Mouse (Mus musculus): ENCODE measurements at regions not wholly inside any gene's neighbourhood (a gene's known extent, or its start where the extent isn't known, plus 50 kb on each side); places are given as distances from the start of the nearest gene placed in this dataset.

DNA sequence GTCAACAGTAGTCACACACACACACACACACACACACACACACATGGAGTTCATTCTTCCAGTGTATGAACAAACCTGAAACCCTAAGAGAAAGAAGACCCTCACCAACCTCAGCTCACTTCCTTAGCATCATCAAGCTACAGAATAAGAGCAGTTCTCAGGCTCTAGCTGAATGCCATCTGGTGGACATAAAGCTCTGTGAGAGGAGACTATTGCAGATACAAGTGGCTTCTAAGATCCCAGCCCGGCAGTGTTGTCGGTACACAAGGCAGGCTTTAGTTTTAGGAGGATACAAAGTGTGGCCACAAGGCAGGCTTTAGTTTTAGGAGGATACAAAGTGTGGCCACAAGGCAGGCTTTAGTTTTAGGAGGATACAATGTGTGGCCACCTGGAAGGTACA is 96.3 kb upstream of the Gm6657 start:
- DNase-seq (ENCODE audit: low read depth, low spot score): no peak
- no peak overlapping the region for H3K27ac ChIP-seq (ENCODE audit: insufficient read depth, low read depth, low read length, poor library complexity, severe bottlenecking)
- no peaks in the 10 kb centered on the region for H3K9me3 ChIP-seq (ENCODE audit: control insufficient read depth, insufficient read depth, low read depth, low read length)
- H3K9ac ChIP-seq (ENCODE audit: insufficient read depth, low read depth, low read length, poor library complexity, severe bottlenecking): no peak overlapping the region
- TF ChIP-seq HCFC1 (IDR thresholded peaks at IDR 0.05; ENCODE audit: borderline replicate concordance, insufficient read depth, low read length): no peak
- no peak for TF ChIP-seq MAFK (IDR thresholded peaks at IDR 0.05; ENCODE audit: insufficient read depth, low read depth, low read length)
- TF ChIP-seq ZC3H11A (IDR thresholded peaks at IDR 0.05; ENCODE audit: borderline replicate concordance, low read depth, low read length): no peak
- TF ChIP-seq ZNF384 (IDR thresholded peaks at IDR 0.05; ENCODE audit: low read depth, low read length): no peak
- TF ChIP-seq CHD2 (IDR thresholded peaks at IDR 0.05; ENCODE audit: low read depth, low read length): no peak
- no peak overlapping the region for H3K4me3 ChIP-seq (ENCODE audit: insufficient read depth in 1 of 2, low read depth in 1 of 2, low read length in 2 of 2, poor library complexity in 1 of 2, severe bottlenecking in 1 of 2)
- H3K36me3 ChIP-seq (ENCODE audit: control insufficient read depth, insufficient read depth, low read length, poor library complexity, severe bottlenecking): no peaks in the 10 kb centered on the region
- in situ Hi-C loops (cut with MboI; ENCODE audit: low sequenced_read_pairs in 2 of 2, unreplicated experiment in 2 of 2): no loop called here
- H3K4me1 ChIP-seq (ENCODE audit: control insufficient read depth in 2 of 2, insufficient read depth in 2 of 2, low read length in 2 of 2, poor library complexity in 1 of 2): no peaks in the 10 kb centered on the region

DNA sequence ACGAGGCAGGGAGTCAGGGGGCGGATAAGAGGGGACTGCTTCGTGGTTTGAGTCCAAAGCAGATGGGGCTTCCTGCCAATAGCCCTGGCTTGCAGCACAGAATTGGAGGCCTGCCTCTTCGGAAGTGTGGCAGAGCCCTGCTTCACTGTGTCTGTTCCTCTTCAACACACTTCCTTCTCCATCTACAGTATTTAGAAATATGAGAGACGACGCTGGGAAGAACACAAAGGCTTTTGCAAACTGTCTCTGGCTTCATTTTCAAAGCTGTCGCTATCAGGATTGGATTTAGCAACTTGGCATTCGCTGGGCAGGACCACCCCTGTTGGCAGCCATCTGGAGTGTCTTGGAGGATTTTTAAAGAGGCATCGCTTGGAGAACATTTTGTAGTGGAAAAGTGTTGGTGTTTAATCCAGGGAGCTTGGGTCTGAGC is 95.3 kb upstream of the Gm6657 start:
- no peaks in the 10 kb centered on the region for H3K9me3 ChIP-seq (ENCODE audit: control insufficient read depth, insufficient read depth, low read depth, low read length)
- no peak overlapping the region for H3K9ac ChIP-seq (ENCODE audit: insufficient read depth, low read depth, low read length, poor library complexity, severe bottlenecking)
- H3K4me3 ChIP-seq (ENCODE audit: insufficient read depth in 1 of 2, low read depth in 1 of 2, low read length in 2 of 2, poor library complexity in 1 of 2, severe bottlenecking in 1 of 2): no peak overlapping the region
- in situ Hi-C loops (cut with MboI; ENCODE audit: low sequenced_read_pairs in 2 of 2, unreplicated experiment in 2 of 2): no loop called here
- H3K4me1 ChIP-seq (ENCODE audit: control insufficient read depth in 2 of 2, insufficient read depth in 2 of 2, low read length in 2 of 2, poor library complexity in 1 of 2): no peaks in the 10 kb centered on the region
- no peak for DNase-seq (ENCODE audit: low read depth, low spot score)
- no peak overlapping the region for H3K27ac ChIP-seq (ENCODE audit: insufficient read depth, low read depth, low read length, poor library complexity, severe bottlenecking)
- no peaks in the 10 kb centered on the region for H3K36me3 ChIP-seq (ENCODE audit: control insufficient read depth, insufficient read depth, low read length, poor library complexity, severe bottlenecking)
- no peak for TF ChIP-seq ZNF384 (IDR thresholded peaks at IDR 0.05; ENCODE audit: low read depth, low read length)
- no peak for TF ChIP-seq ZC3H11A (IDR thresholded peaks at IDR 0.05; ENCODE audit: borderline replicate concordance, low read depth, low read length)
- TF ChIP-seq MAFK (IDR thresholded peaks at IDR 0.05; ENCODE audit: insufficient read depth, low read depth, low read length): no peak
- no peak for TF ChIP-seq HCFC1 (IDR thresholded peaks at IDR 0.05; ENCODE audit: borderline replicate concordance, insufficient read depth, low read length)
- TF ChIP-seq CHD2 (IDR thresholded peaks at IDR 0.05; ENCODE audit: low read depth, low read length): no peak

DNA sequence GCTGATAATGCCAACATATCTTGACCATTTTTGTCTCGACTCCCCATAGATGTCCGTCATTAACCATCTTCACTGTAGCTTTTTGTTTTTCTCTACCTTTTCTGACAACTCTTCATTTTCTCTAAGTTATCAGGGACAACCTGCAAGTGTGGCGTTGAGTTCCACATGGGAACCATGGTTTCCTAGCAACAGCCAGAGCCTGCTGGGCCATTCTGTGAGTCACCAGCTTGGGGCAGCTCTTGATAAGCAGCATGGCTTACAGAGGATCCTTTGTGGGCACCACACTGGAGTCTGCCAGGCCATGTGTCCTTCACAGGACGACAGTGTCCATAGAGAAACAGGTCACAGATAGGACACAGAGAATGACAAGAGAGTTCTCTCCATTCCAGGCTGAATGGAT is 94.3 kb upstream of the Gm6657 start:
- no peak overlapping the region for H3K9ac ChIP-seq (ENCODE audit: insufficient read depth, low read depth, low read length, poor library complexity, severe bottlenecking)
- no peak overlapping the region for H3K27ac ChIP-seq (ENCODE audit: insufficient read depth, low read depth, low read length, poor library complexity, severe bottlenecking)
- TF ChIP-seq ZNF384 (IDR thresholded peaks at IDR 0.05; ENCODE audit: low read depth, low read length) (0 out of 2 replicates have a peak, but pooled peaks have one; percentile 3), ZC3H11A (IDR thresholded peaks at IDR 0.05; ENCODE audit: borderline replicate concordance, low read depth, low read length) (no peak)
- in situ Hi-C loops (cut with MboI; ENCODE audit: low sequenced_read_pairs in 2 of 2, unreplicated experiment in 2 of 2): no loop called here
- no peaks in the 10 kb centered on the region for H3K36me3 ChIP-seq (ENCODE audit: control insufficient read depth, insufficient read depth, low read length, poor library complexity, severe bottlenecking)
- no peak for DNase-seq (ENCODE audit: low read depth, low spot score)
- H3K9me3 ChIP-seq (ENCODE audit: control insufficient read depth, insufficient read depth, low read depth, low read length): no peaks in the 10 kb centered on the region
- no peaks in the 10 kb centered on the region for H3K4me1 ChIP-seq (ENCODE audit: control insufficient read depth in 2 of 2, insufficient read depth in 2 of 2, low read length in 2 of 2, poor library complexity in 1 of 2)
- H3K4me3 ChIP-seq (ENCODE audit: insufficient read depth in 1 of 2, low read depth in 1 of 2, low read length in 2 of 2, poor library complexity in 1 of 2, severe bottlenecking in 1 of 2): no peak overlapping the region

DNA sequence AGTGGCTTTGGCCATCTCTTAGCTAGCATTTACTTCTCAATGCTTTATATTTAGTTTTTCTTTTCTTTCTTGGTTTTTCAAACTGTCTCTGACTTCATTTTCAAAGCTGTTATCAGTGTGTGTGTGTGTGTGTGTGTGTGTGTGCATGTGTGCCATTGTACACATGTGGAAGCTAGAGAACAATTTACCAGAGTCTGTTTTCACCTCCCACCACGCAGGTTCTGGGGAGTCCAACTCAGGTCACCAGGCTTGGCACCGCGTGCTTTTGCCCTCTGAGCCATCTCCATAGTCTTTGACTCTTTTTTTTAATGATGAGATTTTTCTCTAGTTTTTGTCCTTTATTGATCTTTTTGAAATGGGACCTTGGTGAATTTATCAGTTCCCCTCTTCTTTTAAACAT is 93.3 kb upstream of the Gm6657 start:
- Histone ChIP-seq H3K9ac (ENCODE audit: insufficient read depth, low read depth, low read length, poor library complexity, severe bottlenecking) (no peak overlapping the region), H3K27ac (ENCODE audit: insufficient read depth, low read depth, low read length, poor library complexity, severe bottlenecking) (no peak overlapping the region), H3K9me3 (ENCODE audit: control insufficient read depth, insufficient read depth, low read depth, low read length) (no peaks in the 10 kb centered on the region), H3K4me1 (ENCODE audit: control insufficient read depth in 2 of 2, insufficient read depth in 2 of 2, low read length in 2 of 2, poor library complexity in 1 of 2) (no peaks in the 10 kb centered on the region), H3K36me3 (ENCODE audit: control insufficient read depth, insufficient read depth, low read length, poor library complexity, severe bottlenecking) (no peaks in the 10 kb centered on the region), H3K4me3 (ENCODE audit: insufficient read depth in 1 of 2, low read depth in 1 of 2, low read length in 2 of 2, poor library complexity in 1 of 2, severe bottlenecking in 1 of 2) (no peak overlapping the region)
- DNase-seq (ENCODE audit: low read depth, low spot score): no peak
- TF ChIP-seq CHD2 (IDR thresholded peaks at IDR 0.05; ENCODE audit: low read depth, low read length) (no peak), ZNF384 (IDR thresholded peaks at IDR 0.05; ENCODE audit: low read depth, low read length) (no peak), HCFC1 (IDR thresholded peaks at IDR 0.05; ENCODE audit: borderline replicate concordance, insufficient read depth, low read length) (no peak), ZC3H11A (IDR thresholded peaks at IDR 0.05; ENCODE audit: borderline replicate concordance, low read depth, low read length) (no peak), MAFK (IDR thresholded peaks at IDR 0.05; ENCODE audit: insufficient read depth, low read depth, low read length) (no peak)
- in situ Hi-C loops (cut with MboI; ENCODE audit: low sequenced_read_pairs in 2 of 2, unreplicated experiment in 2 of 2): no loop called here

DNA sequence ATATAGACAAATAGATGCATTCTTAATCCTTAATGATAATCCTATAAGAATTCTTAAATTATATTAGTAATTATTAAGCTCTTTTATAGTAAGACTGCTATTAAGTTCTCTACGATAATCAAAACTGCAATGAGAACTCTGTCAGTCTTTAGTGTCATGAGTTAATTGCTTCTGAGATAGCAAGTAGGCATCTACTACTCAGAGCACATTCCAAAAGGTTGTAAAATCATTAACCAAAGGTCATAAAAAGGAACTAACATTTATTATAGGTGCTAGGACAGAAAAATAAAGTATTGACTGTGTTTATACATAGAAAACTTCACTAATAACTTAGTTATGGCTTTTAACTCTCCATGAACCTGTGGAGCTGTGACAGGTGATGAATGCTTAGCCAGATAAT is 84.1 kb upstream of the Gm6657 start:
- no peak overlapping the region for H3K9ac ChIP-seq (ENCODE audit: insufficient read depth, low read depth, low read length, poor library complexity, severe bottlenecking)
- no peak overlapping the region for H3K27ac ChIP-seq (ENCODE audit: insufficient read depth, low read depth, low read length, poor library complexity, severe bottlenecking)
- in situ Hi-C loops (cut with MboI; ENCODE audit: low sequenced_read_pairs in 2 of 2, unreplicated experiment in 2 of 2): no loop called here
- H3K4me1 ChIP-seq (ENCODE audit: control insufficient read depth in 2 of 2, insufficient read depth in 2 of 2, low read length in 2 of 2, poor library complexity in 1 of 2): no peaks in the 10 kb centered on the region
- no peaks in the 10 kb centered on the region for H3K9me3 ChIP-seq (ENCODE audit: control insufficient read depth, insufficient read depth, low read depth, low read length)
- H3K36me3 ChIP-seq (ENCODE audit: control insufficient read depth, insufficient read depth, low read length, poor library complexity, severe bottlenecking): no peaks in the 10 kb centered on the region
- H3K4me3 ChIP-seq (ENCODE audit: insufficient read depth in 1 of 2, low read depth in 1 of 2, low read length in 2 of 2, poor library complexity in 1 of 2, severe bottlenecking in 1 of 2): no peak overlapping the region
- no peak for DNase-seq (ENCODE audit: low read depth, low spot score)
- TF ChIP-seq CHD2 (IDR thresholded peaks at IDR 0.05; ENCODE audit: low read depth, low read length) (no peak), ZNF384 (IDR thresholded peaks at IDR 0.05; ENCODE audit: low read depth, low read length) (no peak), HCFC1 (IDR thresholded peaks at IDR 0.05; ENCODE audit: borderline replicate concordance, insufficient read depth, low read length) (no peak), MAFK (IDR thresholded peaks at IDR 0.05; ENCODE audit: insufficient read depth, low read depth, low read length) (no peak), ZC3H11A (IDR thresholded peaks at IDR 0.05; ENCODE audit: borderline replicate concordance, low read depth, low read length) (no peak)
